Mouse (Mus musculus) liver, embryonic 14.5 days (tissue): ENCODE results near the gene Rnf185. TPM values are rescaled to one million over a fixed set of nuclear protein-coding genes. Genes with fewer than 3 reads are reported as not detected.

Experiments used
- ATAC-seq: fragments of 200-750 bp; cut with Nextera tagmentation; 2 replicates; pipeline ENCODE4 v1.8.0; 2017; ENCODE audit warnings: moderate number of reproducible peaks, mild to moderate bottlenecking, moderate library complexity; ENCODE audit not compliant: insufficient read depth
- DNase-seq, 3 experiments: peaks; one replicate each; pipeline ENCODE4 v3.0.0-alpha.2; 2012 to 2013; ENCODE audit warnings: low read depth in 3 of 3, low spot score in 3 of 3
- H3K27ac ChIP-seq: fragments of 300-500 bp; sonication (generic); 2 replicates; pipeline ENCODE4 v1.5.1; 2014; ENCODE audit warnings: moderate library complexity, mild to moderate bottlenecking, control low read depth, inconsistent platforms
- H3K27me3 ChIP-seq: fragments of 300-500 bp; sonication (generic); 2 replicates; pipeline ENCODE4 v1.6.1; 2014; ENCODE audit warnings: mild to moderate bottlenecking, low read length, moderate library complexity; ENCODE audit not compliant: control insufficient read depth, insufficient read depth
- H3K36me3 ChIP-seq: fragments of 300-500 bp; sonication (generic); replicated peaks from 2 replicates; pipeline ENCODE4 v1.6.1; 2014; ENCODE audit warnings: low read depth; ENCODE audit not compliant: control insufficient read depth, insufficient read depth
- H3K4me1 ChIP-seq, 2 experiments: fragments of 200-500 bp in 1 of 2; fragments of 300-500 bp in 1 of 2; sonication (generic) in 1 of 2; replicated peaks; 2 replicates each; pipeline ENCODE4 v1.6.1; 2012 to 2014; ENCODE audit warnings: antibody characterized with exemption in 1 of 2, inconsistent platforms in 1 of 2, low read length in 1 of 2; ENCODE audit not compliant: control insufficient read depth in 2 of 2, insufficient read depth in 2 of 2
- H3K4me2 ChIP-seq: fragments of 300-500 bp; sonication (generic); 2 replicates; pipeline ENCODE4 v1.6.1; 2014; ENCODE audit warnings: low read depth, mild to moderate bottlenecking, control low read depth, moderate library complexity
- H3K4me3 ChIP-seq, 2 experiments: fragments of 200-500 bp in 1 of 2; fragments of 300-500 bp in 1 of 2; sonication (generic) in 1 of 2; 2 replicates each; pipeline ENCODE4 v1.5.1; 2012 to 2014; ENCODE audit warnings: low read depth in 2 of 2, low read length in 2 of 2, mild to moderate bottlenecking in 2 of 2, control low read depth in 1 of 2, inconsistent platforms in 1 of 2, moderate library complexity in 1 of 2; ENCODE audit not compliant: insufficient read depth in 1 of 2
- H3K9ac ChIP-seq: fragments of 300-500 bp; sonication (generic); replicated peaks from 2 replicates; pipeline ENCODE4 v1.6.1; 2014; ENCODE audit warnings: mild to moderate bottlenecking, control low read depth, moderate library complexity
- H3K9me3 ChIP-seq: fragments of 300-500 bp; sonication (generic); 2 replicates; pipeline ENCODE4 v1.6.1; 2016; ENCODE audit warnings: low read length, mixed read lengths; ENCODE audit not compliant: control insufficient read depth
- CTCF ChIP-seq: IDR thresholded peaks from 2 replicates; pipeline ENCODE4 v1.5.1; 2016; ENCODE audit warnings: antibody characterized with exemption, low read depth, control low read depth
- EP300 ChIP-seq: IDR thresholded peaks from 2 replicates; pipeline ENCODE4 v1.6.1; 2016; ENCODE audit warnings: antibody characterized with exemption, low read depth
- WGBS: fragments of 180-500 bp; shearing (Covaris S2); extraction: QIAGEN DNeasy Blood & Tissue Kit; methylation state at CpG from one replicate; pipeline ENCODE4 v1.1.7; 2014; ENCODE audit not compliant: insufficient replicate concordance; 5-methylcytosine and 5-hydroxymethylcytosine counted together
- polyA plus RNA-seq, 2 experiments: library from polyadenylated mRNA; depleted of rRNA in 1 of 2; stranded (reverse) in 1 of 2; unstranded in 1 of 2; fragments of >200 nt; fragmentation: Nextera tagmentation in 1 of 2; extraction: Ambion mirVana in 1 of 2; gene quantifications; 2 replicates each; pipeline versions ENCODE4 v1.2.1 to v1.2.3; 2012 to 2014

Rnf185 gene
- polyA plus RNA-seq, 2 experiments, result 5.5 to 8.5 TPM

DNA sequence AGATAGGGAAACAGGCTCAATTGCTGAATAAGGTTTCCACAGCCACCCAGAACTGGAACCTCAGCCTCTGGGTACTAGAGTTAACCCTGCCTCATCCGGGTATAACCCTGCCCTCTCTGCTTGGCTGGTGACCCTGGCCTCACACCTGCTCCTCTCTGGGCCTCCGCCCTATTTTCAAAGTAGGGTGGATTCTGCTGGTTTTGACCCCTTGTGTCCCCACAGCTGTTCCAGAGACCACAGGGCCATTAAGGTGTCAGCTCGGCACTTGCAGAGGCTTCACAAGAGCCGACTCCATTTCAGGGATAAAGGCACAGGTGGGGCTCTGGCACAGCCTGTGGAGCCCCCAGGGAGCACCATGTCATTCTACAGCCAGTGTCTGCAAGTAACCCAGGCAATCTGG is 40.6 kb upstream of the Rnf185 start:
- Histone ChIP-seq H3K9ac (no peak overlapping the region), H3K36me3 (no peaks in the 10 kb centered on the region), H3K27me3 (no peaks in the 10 kb centered on the region), H3K4me3 (no peak overlapping the region), H3K27ac (no peak overlapping the region), H3K4me1 (0 out of 4 replicates have a peak, but pooled peaks cover 0 to 2% of the 10 kb centered on the region in 2 experiments), H3K9me3 (no peaks in the 10 kb centered on the region), H3K4me2 (no peak overlapping the region)
- WGBS, result 56% methylated on average over 4 of the region's 4 CpGs
- ATAC-seq, result no peak
- TF ChIP-seq EP300, result no peak
- TF ChIP-seq CTCF, result no peak
- DNase-seq, result no peak

DNA sequence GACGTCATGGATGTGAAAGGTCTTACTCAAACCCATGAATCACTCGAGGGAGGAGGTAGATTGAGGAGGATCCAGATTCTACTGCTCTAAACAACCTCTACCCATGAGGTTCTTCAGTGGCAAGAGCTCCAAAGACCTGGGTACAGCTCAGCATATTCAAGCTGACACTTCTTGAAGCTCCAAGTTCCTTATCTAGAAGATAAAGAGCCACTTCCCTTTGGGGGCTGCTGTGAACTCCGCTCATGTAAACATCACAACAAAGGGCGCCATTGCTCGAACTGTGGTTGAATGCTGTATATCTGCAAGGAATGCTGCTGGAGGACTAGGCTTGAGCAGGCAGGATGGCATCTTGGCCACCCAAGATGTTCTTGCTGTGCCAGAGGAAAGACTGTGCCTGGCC is 36.9 kb upstream of the Rnf185 start:
- no peak overlapping the region for H3K9ac ChIP-seq
- H3K9me3 ChIP-seq, result no peaks in the 10 kb centered on the region
- ATAC-seq (no peak), DNase-seq (no peak)
- no peak overlapping the region for H3K4me2 ChIP-seq
- no peak for TF ChIP-seq CTCF
- TF ChIP-seq EP300, result no peak
- 21% methylated on average over 5 of the region's 5 CpGs for WGBS
- no peaks in the 10 kb centered on the region for H3K36me3 ChIP-seq
- no peak overlapping the region for H3K4me3 ChIP-seq
- 0 out of 4 replicates have a peak, but pooled peaks cover 0 to 2% of the 10 kb centered on the region in 2 experiments for H3K4me1 ChIP-seq
- no peaks in the 10 kb centered on the region for H3K27me3 ChIP-seq
- H3K27ac ChIP-seq, result no peak overlapping the region

DNA sequence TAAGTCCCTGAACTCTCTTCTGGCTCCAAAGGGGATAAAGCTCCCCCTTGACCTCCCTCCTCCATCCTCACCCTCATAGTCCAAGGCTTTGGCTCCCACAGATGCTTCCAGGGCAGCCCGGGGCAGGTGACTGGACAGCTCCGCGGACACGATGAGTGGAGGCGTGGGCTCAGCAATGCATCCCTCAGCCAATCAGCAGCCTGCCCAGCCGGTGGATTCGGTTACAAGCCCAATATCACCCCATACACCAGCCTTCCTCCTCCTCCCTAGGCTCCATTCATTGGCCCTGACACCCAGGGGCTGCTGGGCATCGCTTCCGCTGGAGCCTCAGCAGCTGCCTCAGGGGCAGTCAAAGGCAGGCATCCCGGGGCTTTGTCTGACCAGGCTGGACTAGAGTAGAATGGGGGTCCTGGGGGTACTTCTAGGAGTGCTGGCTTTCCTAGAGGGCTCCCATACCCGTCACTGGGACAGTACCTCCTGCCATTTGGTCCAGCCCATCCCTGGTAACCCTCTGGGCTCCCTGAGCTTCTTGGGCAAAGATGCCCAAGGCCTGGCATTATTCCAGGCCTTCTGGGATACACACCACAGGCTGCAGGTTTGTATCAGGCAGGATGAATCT is 35.9 kb upstream of the Rnf185 start, which contains the start of gene Pla2g3:
Gene Pla2g3 (plus strand): TSS at position 333 of the 619 bp plus-strand sequence.
- no peaks in the 10 kb centered on the region for H3K27me3 ChIP-seq
- ATAC-seq (no peak), DNase-seq (no peak)
- WGBS, result 38% methylated on average over 11 of the region's 11 CpGs
- H3K9ac ChIP-seq, result no peak within 1 kb of the TSS
- 0 out of 4 replicates have a peak, but pooled peaks cover 0 to 2% of the 10 kb centered on the region in 2 experiments for H3K4me1 ChIP-seq
- H3K9me3 ChIP-seq, result no peaks in the 10 kb centered on the region
- H3K36me3 ChIP-seq, result no peaks in the 10 kb centered on the region
- TF ChIP-seq CTCF (no peak), EP300 (no peak)
- no peak within 1 kb of the TSS for H3K4me3 ChIP-seq
- H3K27ac ChIP-seq, result no peak within 1 kb of the TSS
- no peak within 1 kb of the TSS for H3K4me2 ChIP-seq

DNA sequence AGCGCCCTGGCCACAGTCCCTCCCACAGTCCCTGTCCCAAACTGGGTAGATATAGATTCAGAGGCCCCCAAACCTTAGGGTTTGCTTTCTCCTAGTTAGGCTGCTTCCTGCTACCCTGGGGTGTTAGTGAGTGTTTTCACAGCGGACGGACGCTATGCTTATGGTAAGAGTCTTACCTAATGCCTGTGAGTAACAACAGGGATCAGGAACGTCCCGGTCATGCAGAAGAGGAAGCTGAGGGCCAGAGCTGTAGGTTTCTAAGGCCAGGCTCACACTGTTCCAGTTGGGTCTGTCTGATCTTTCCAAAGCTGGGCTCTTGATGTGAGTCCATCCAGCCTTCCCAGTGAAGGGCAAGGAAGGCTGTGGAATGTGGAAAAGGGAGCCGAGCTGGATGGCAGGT is 34.2 kb upstream of the Rnf185 start:
- no peak overlapping the region for H3K9ac ChIP-seq
- no peak overlapping the region for H3K4me2 ChIP-seq
- 43% methylated on average over 7 of the region's 7 CpGs for WGBS
- no peaks in the 10 kb centered on the region for H3K27me3 ChIP-seq
- H3K27ac ChIP-seq, result no peak overlapping the region
- H3K4me3 ChIP-seq, result no peak overlapping the region
- no peak for TF ChIP-seq CTCF
- TF ChIP-seq EP300, result no peak
- H3K36me3 ChIP-seq, result no peaks in the 10 kb centered on the region
- H3K4me1 ChIP-seq, result 0 out of 4 replicates have a peak, but pooled peaks cover 0 to 2% of the 10 kb centered on the region in 2 experiments
- no peaks in the 10 kb centered on the region for H3K9me3 ChIP-seq
- ATAC-seq, result no peak
- no peak for DNase-seq

DNA sequence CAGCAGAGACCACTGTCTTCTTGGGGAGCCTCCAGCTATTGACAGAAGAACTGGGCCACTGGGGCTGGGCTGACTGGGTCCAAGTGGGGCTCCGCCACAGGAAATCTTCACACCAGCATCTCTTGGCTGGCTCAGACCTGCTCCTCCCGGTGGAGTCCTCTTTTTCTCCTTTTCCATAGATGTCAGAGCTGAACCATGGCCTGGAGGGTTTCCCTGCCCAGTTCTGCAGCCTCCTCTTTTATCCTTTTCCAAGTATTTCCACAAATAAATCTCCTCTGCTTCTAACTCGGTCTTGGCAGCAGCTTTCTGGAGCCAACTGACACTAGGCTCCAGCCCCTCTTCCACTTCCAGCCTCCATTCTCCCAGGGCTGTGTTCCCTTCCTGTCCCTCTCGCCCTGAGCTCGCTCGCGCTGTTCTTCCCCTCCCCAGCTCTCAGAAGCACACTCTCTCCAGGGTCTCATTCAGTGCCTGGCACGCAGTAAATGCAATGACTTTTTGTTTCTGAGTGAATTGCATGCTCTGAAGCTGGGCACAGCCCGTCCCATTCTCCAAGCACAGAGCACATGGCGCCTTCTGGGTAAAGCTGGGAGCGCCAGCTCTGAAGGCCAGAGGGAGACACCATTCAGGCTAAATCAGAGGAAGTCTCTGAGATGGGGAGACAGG is 31.9 kb upstream of the Rnf185 start:
- no peak overlapping the region for H3K27ac ChIP-seq
- TF ChIP-seq EP300 (no peak), CTCF (no peak)
- H3K9ac ChIP-seq, result no peak overlapping the region
- no peak overlapping the region for H3K4me3 ChIP-seq
- H3K9me3 ChIP-seq, result no peaks in the 10 kb centered on the region
- DNase-seq, result no peak
- H3K27me3 ChIP-seq, result no peaks in the 10 kb centered on the region
- H3K4me1 ChIP-seq, result 0 out of 4 replicates have a peak, but pooled peaks cover 0 to under 1% of the 10 kb centered on the region in 2 experiments
- 48% methylated on average over 11 of the region's 11 CpGs for WGBS
- H3K36me3 ChIP-seq, result no peaks in the 10 kb centered on the region
- ATAC-seq, result no peak
- no peak overlapping the region for H3K4me2 ChIP-seq
